ENCODE assay signal across 8 mouse cellular contexts in genomic region chr13:34650371-34650770, GRCm38 (mm10). TPM values are rescaled to one million over a fixed set of nuclear protein-coding genes. Genes with fewer than 3 reads are reported as not detected.
DNase-seq lines count a peak whose midpoint lies in the region; ATAC-seq and TF ChIP-seq lines count a peak whose summit lies in the region.

No protein-coding gene starts in this region.

- no peak for ATAC-seq in kidney, postnatal 0 days (replicated peaks; ENCODE audit: low FRiP score, low read depth)
- ATAC-seq in forebrain, embryonic 14.5 days, result no peak
- no peak for ATAC-seq in limb, embryonic 12.5 days (ENCODE audit: insufficient number of reproducible peaks, insufficient read depth, low FRiP score, low TSS enrichment, low read depth)

- H3K79me2 ChIP-seq in myocyte (ENCODE audit: control insufficient read depth, insufficient read depth), result peaks cover 35% of the 10 kb centered on the region

- peak overlapping the region; percentile 61 for H3K4me3 ChIP-seq in kidney, postnatal 0 days (replicated peaks; ENCODE audit: low read depth, low read length)
- no peak overlapping the region for H3K4me3 ChIP-seq in forebrain, embryonic 14.5 days (ENCODE audit: low read depth, low read length)
- peak overlapping the region; percentile 62 for H3K4me3 ChIP-seq in limb, embryonic 12.5 days (replicated peaks)
- peak overlapping the region; percentile 68 for H3K4me3 ChIP-seq in myocyte

- H3K4me1 ChIP-seq in kidney, postnatal 0 days (replicated peaks; ENCODE audit: insufficient read depth, low read length), result peaks cover 15% of the 10 kb centered on the region; the same call in 1 of the 2 replicates
- peaks cover 9% of the 10 kb centered on the region; the same call in 1 of the 2 replicates for H3K4me1 ChIP-seq in forebrain, embryonic 14.5 days (ENCODE audit: control insufficient read depth, insufficient read depth, low read length)
- H3K4me1 ChIP-seq in limb, embryonic 12.5 days (replicated peaks), result peaks cover 18% of the 10 kb centered on the region

- 63% methylated on average over 6 of the region's 6 CpGs for WGBS in kidney, postnatal 0 days
- WGBS in forebrain, embryonic 14.5 days, result 60% methylated on average over 6 of the region's 6 CpGs
- WGBS in limb, embryonic 12.5 days, result 43% methylated on average over 6 of the region's 6 CpGs

- no peak for TF ChIP-seq POLR2A in myocyte (IDR thresholded peaks at IDR 0.05; ENCODE audit: insufficient read length, low read depth)

- no peak for TF ChIP-seq CTCF in kidney, postnatal 0 days (IDR thresholded peaks at IDR 0.05; ENCODE audit: low read depth)

- H3ac ChIP-seq in myocyte (ENCODE audit: control insufficient read depth, insufficient read length), result no peak overlapping the region

- H3K27ac ChIP-seq in kidney, postnatal 0 days, result no peak overlapping the region
- H3K27ac ChIP-seq in forebrain, embryonic 14.5 days (ENCODE audit: low read depth, low read length), result no peak overlapping the region
- H3K27ac ChIP-seq in limb, embryonic 12.5 days, result no peak overlapping the region

- no peak overlapping the region for H3K9ac ChIP-seq in kidney, postnatal 0 days (ENCODE audit: low read depth, low read length)
- no peak overlapping the region for H3K9ac ChIP-seq in forebrain, embryonic 14.5 days (ENCODE audit: low read length)
- no peak overlapping the region for H3K9ac ChIP-seq in limb, embryonic 12.5 days (replicated peaks)

- H3K9me3 ChIP-seq in kidney, postnatal 0 days (replicated peaks; ENCODE audit: low read length), result no peaks in the 10 kb centered on the region
- H3K9me3 ChIP-seq in forebrain, embryonic 14.5 days (replicated peaks; ENCODE audit: control insufficient read depth, low read length), result no peaks in the 10 kb centered on the region
- no peaks in the 10 kb centered on the region for H3K9me3 ChIP-seq in limb, embryonic 12.5 days

- H3K4me2 ChIP-seq in kidney, postnatal 0 days (ENCODE audit: low read length), result peak overlapping the region; percentile 92
- peak overlapping the region; percentile 95; the same call in 1 of the 2 replicates for H3K4me2 ChIP-seq in forebrain, embryonic 14.5 days (ENCODE audit: low read length)
- peak overlapping the region; percentile 90 for H3K4me2 ChIP-seq in limb, embryonic 12.5 days
- peak overlapping the region; percentile 87 for H3K4me2 ChIP-seq in myocyte (ENCODE audit: low read depth)

- no peaks in the 10 kb centered on the region for H3K27me3 ChIP-seq in kidney, postnatal 0 days (ENCODE audit: insufficient read depth, low read length)
- H3K27me3 ChIP-seq in forebrain, embryonic 14.5 days (replicated peaks; ENCODE audit: control insufficient read depth, insufficient read depth, low read length), result peaks cover 41% of the 10 kb centered on the region
- peaks cover 66% of the 10 kb centered on the region for H3K27me3 ChIP-seq in limb, embryonic 12.5 days
- H3K27me3 ChIP-seq in myocyte (ENCODE audit: control insufficient read depth, insufficient read depth, insufficient read length), result no peaks in the 10 kb centered on the region

- no peak for DNase-seq in kidney, postnatal 0 days (ENCODE audit: low spot score)
- DNase-seq in kidney, adult 18-20 months, result no peak
- DNase-seq in forebrain, embryonic 14.5 days (ENCODE audit: low spot score), result no peak
- no peak for DNase-seq in yolk sac, embryonic 10.5 days (ENCODE audit: low spot score)
- no peak for DNase-seq in layer of hippocampus, adult 9-11 months
- DNase-seq in embryo, embryonic 9.5 days (ENCODE audit: extremely low spot score), result no peak

- no peaks in the 10 kb centered on the region for H3K36me3 ChIP-seq in kidney, postnatal 0 days (ENCODE audit: insufficient read depth, low read length)
- H3K36me3 ChIP-seq in forebrain, embryonic 14.5 days (ENCODE audit: control insufficient read depth, insufficient read depth, low read length), result no peaks in the 10 kb centered on the region
- H3K36me3 ChIP-seq in limb, embryonic 12.5 days, result no peaks in the 10 kb centered on the region
- no peaks in the 10 kb centered on the region for H3K36me3 ChIP-seq in myocyte (ENCODE audit: control insufficient read depth, insufficient read depth)

TF ChIP-seq in myocyte, 11 proteins besides CTCF, POLR2A, EP300 and RAD21:
- no peak for TF ChIP-seq E2F4 (IDR thresholded peaks at IDR 0.05; ENCODE audit: insufficient read depth)
- TF ChIP-seq USF1 (IDR thresholded peaks at IDR 0.05; ENCODE audit: low read depth), result no peak
- TF ChIP-seq POLR2AphosphoS2 (IDR thresholded peaks at IDR 0.05; ENCODE audit: insufficient read length, low read depth), result no peak
- no peak for TF ChIP-seq MYOD1 (IDR thresholded peaks at IDR 0.05; ENCODE audit: control insufficient read depth in 1 of 3, insufficient read length in 2 of 3, low read depth in 2 of 3)
- TF ChIP-seq SRF (IDR thresholded peaks at IDR 0.05; ENCODE audit: control insufficient read depth, insufficient read length, low read depth), result no peak
- TF ChIP-seq MAX (IDR thresholded peaks at IDR 0.05; ENCODE audit: low read depth), result no peak
- no peak for TF ChIP-seq CEBPB (IDR thresholded peaks at IDR 0.05; ENCODE audit: insufficient read depth, poor library complexity, severe bottlenecking)
- no peak for TF ChIP-seq TCF3 (IDR thresholded peaks at IDR 0.05; ENCODE audit: insufficient read length, low read depth)
- TF ChIP-seq TCF12 (IDR thresholded peaks at IDR 0.05; ENCODE audit: insufficient read depth, poor library complexity, severe bottlenecking), result no peak
- TF ChIP-seq REST (IDR thresholded peaks at IDR 0.05; ENCODE audit: insufficient read depth, insufficient read length), result no peak
- no peak for TF ChIP-seq MYOG (IDR thresholded peaks at IDR 0.05; ENCODE audit: control insufficient read depth in 1 of 3, insufficient read depth in 1 of 3, insufficient read length in 2 of 3, low read depth in 2 of 3)

RNA-seq across cellular contexts. Expression of gene Pxdc1, which starts 2.9 kb away (rescaled TPM):
- 12.2 and 12.4 TPM in 2 replicates for polyA plus RNA-seq in kidney, postnatal 0 days (2015; fragmentation: Nextera tagmentation; extraction: Ambion mirVana)
- polyA plus RNA-seq in forebrain, embryonic 14.5 days (2014; fragmentation: Nextera tagmentation; extraction: Ambion mirVana), result 5.1 and 6.7 TPM in 2 replicates
- 5.9 and 8.6 TPM in 2 replicates for polyA plus RNA-seq in limb, embryonic 12.5 days (2016; fragmentation: Nextera tagmentation; extraction: Ambion mirVana)
- polyA plus RNA-seq in myocyte (2012; fragmentation: generic; extraction: Trizol), result 13.8 TPM
